Mouse (Mus musculus) forebrain, embryonic 15.5 days (tissue): Measurements from ENCODE around the gene Mknk2. TPM values are rescaled to one million over a fixed set of nuclear protein-coding genes. Genes with fewer than 3 reads are reported as not detected.

ENCODE experiments used
- ATAC-seq: fragments of 200-750 bp; cut with Nextera tagmentation; replicated peaks from 2 replicates; pipeline ENCODE4 v1.8.0; 2017; ENCODE audit warnings: mild to moderate bottlenecking, moderate TSS enrichment, moderate library complexity
- H3K27ac ChIP-seq: fragments of 300-500 bp; sonication (generic); replicated peaks from 2 replicates; pipeline ENCODE4 v1.5.1; 2015; ENCODE audit warnings: mild to moderate bottlenecking, inconsistent platforms
- H3K27me3 ChIP-seq: fragments of 300-500 bp; sonication (generic); 2 replicates; pipeline ENCODE4 v1.6.1; 2015; ENCODE audit warnings: inconsistent platforms
- H3K36me3 ChIP-seq: fragments of 300-500 bp; sonication (generic); 2 replicates; pipeline ENCODE4 v1.6.1; 2015; ENCODE audit warnings: mild to moderate bottlenecking, inconsistent platforms
- H3K4me1 ChIP-seq: fragments of 300-500 bp; sonication (generic); 2 replicates; pipeline ENCODE4 v1.6.1; 2015; ENCODE audit warnings: inconsistent platforms
- H3K4me2 ChIP-seq: fragments of 300-500 bp; sonication (generic); replicated peaks from 2 replicates; pipeline ENCODE4 v1.6.1; 2015; ENCODE audit warnings: mild to moderate bottlenecking, inconsistent platforms
- H3K4me3 ChIP-seq: fragments of 300-500 bp; sonication (generic); 2 replicates; pipeline ENCODE4 v1.5.1; 2015; ENCODE audit warnings: mild to moderate bottlenecking, inconsistent platforms
- H3K9ac ChIP-seq: fragments of 300-500 bp; sonication (generic); replicated peaks from 2 replicates; pipeline ENCODE4 v1.6.1; 2015; ENCODE audit warnings: mild to moderate bottlenecking, inconsistent platforms
- H3K9me3 ChIP-seq: fragments of 300-500 bp; sonication (generic); 2 replicates; pipeline ENCODE4 v1.6.1; 2016; ENCODE audit warnings: inconsistent platforms
- WGBS: fragments of 180-500 bp; shearing (Covaris S2); methylation state at CpG from one replicate; pipeline ENCODE4 v1.1.7; 2015; ENCODE audit warnings: mixed read lengths; 5-methylcytosine and 5-hydroxymethylcytosine counted together
- polyA plus RNA-seq: library from polyadenylated mRNA; unstranded; fragments of >200 nt; fragmentation: Nextera tagmentation; extraction: Ambion mirVana; gene quantifications from 2 replicates; pipeline ENCODE4 v1.2.1, GENCODE M21; 2015

Gene Mknk2
- 60.9 and 64.8 TPM in 2 replicates for polyA plus RNA-seq

DNA sequence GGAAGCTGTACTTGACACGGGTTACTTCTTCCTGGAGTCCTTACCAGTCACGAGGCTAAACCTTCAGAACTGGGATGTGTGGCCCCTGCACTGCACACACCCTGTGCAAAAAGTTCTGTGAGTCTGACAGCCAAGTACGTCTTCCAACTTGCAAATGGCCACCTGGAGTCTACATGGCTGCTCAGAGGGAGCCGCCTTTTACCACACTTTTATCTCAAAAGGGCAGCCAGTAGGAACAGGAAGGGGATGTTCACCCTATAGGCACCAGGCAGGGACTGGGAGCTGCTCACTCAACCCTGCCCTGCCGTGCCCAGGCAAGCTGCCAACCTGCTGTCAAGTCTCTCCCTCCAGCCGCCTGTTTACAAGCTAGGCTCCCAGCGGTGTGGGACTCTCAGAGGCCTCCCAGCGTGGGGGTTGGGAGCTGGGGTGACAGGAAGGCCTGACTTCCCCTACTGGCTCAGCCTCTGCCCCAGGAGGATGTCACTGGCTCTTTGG is at the start of gene Mknk2:
Gene Mknk2 (minus strand): TSS at position 171 of the 495 bp plus-strand sequence.
- Histone ChIP-seq H3K9me3 (no peaks in the 10 kb centered on the region), H3K9ac (peak within 1 kb of the TSS; percentile 62), H3K4me1 (peaks cover 54% of the 10 kb centered on the region), H3K27ac (peak within 1 kb of the TSS; percentile 94), H3K36me3 (no peaks in the 10 kb centered on the region; the same call in 1 of the 2 replicates), H3K4me2 (peak within 1 kb of the TSS; percentile 69), H3K4me3 (peak within 1 kb of the TSS; percentile 93), H3K27me3 (no peaks in the 10 kb centered on the region)
- WGBS: 15% methylated on average over 8 of the region's 8 CpGs
- peak; percentile 42; the same call in 1 of the 2 replicates for ATAC-seq

GRCm38 (mm10) chr10:80717281-80717680 is 39.4 kb upstream of the Mknk2 start:
- no peak for ATAC-seq
- Histone ChIP-seq H3K9me3 (no peaks in the 10 kb centered on the region), H3K27me3 (no peaks in the 10 kb centered on the region), H3K4me3 (no peak overlapping the region), H3K4me2 (no peak overlapping the region), H3K36me3 (peaks cover 96% of the 10 kb centered on the region), H3K27ac (no peak overlapping the region), H3K9ac (no peak overlapping the region), H3K4me1 (no peaks in the 10 kb centered on the region)
- 85% methylated on average over 1 of the region's 1 CpGs for WGBS

- no peak for ATAC-seq
- Histone ChIP-seq H3K36me3 (peaks cover 96% of the 10 kb centered on the region), H3K4me3 (no peak overlapping the region), H3K4me1 (no peaks in the 10 kb centered on the region), H3K9me3 (no peaks in the 10 kb centered on the region), H3K27ac (no peak overlapping the region), H3K4me2 (no peak overlapping the region), H3K27me3 (no peaks in the 10 kb centered on the region), H3K9ac (no peak overlapping the region)
- 87% methylated on average over 3 of the region's 3 CpGs for WGBS
Observed at GRCm38 (mm10) chr10:80710834-80711233, 32.9 kb upstream of the Mknk2 start.

GRCm38 (mm10) chr10:80705479-80705878 is 27.6 kb upstream of the Mknk2 start:
- H3K4me3 ChIP-seq: no peak overlapping the region
- H3K9me3 ChIP-seq: no peaks in the 10 kb centered on the region
- H3K27me3 ChIP-seq: no peaks in the 10 kb centered on the region
- peaks cover 45% of the 10 kb centered on the region for H3K36me3 ChIP-seq
- 80% methylated on average over 3 of the region's 3 CpGs for WGBS
- H3K4me2 ChIP-seq: no peak overlapping the region
- H3K9ac ChIP-seq: no peak overlapping the region
- H3K27ac ChIP-seq: no peak overlapping the region
- H3K4me1 ChIP-seq: peaks cover 27% of the 10 kb centered on the region
- ATAC-seq: no peak

DNA sequence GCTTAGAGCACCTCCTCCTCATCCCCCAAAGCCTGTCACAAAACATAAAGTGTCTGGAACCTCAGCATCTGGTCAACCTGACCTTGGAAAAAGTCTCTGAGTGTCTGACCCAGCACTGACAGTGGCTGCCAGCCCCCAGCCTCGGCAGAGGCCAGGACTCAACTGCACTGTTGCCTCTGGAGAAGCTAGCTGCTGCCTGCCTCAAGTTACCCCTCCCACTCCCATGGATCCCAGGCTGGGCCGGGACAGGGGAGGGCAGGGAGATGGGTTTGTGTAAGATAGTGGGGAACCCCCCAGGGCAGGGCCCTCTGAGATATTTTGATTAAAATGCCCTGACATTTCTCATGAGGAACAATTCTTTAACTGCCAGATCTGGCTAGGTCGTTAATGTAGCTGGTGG is 27.1 kb upstream of the Mknk2 start:
- no peak overlapping the region for H3K4me2 ChIP-seq
- H3K4me3 ChIP-seq: no peak overlapping the region
- H3K9ac ChIP-seq: no peak overlapping the region
- peaks cover 32% of the 10 kb centered on the region for H3K4me1 ChIP-seq
- no peak for ATAC-seq
- H3K27me3 ChIP-seq: no peaks in the 10 kb centered on the region
- no peak overlapping the region for H3K27ac ChIP-seq
- peaks cover 40% of the 10 kb centered on the region for H3K36me3 ChIP-seq
- WGBS: 72% methylated on average over 3 of the region's 3 CpGs
- no peaks in the 10 kb centered on the region for H3K9me3 ChIP-seq

DNA sequence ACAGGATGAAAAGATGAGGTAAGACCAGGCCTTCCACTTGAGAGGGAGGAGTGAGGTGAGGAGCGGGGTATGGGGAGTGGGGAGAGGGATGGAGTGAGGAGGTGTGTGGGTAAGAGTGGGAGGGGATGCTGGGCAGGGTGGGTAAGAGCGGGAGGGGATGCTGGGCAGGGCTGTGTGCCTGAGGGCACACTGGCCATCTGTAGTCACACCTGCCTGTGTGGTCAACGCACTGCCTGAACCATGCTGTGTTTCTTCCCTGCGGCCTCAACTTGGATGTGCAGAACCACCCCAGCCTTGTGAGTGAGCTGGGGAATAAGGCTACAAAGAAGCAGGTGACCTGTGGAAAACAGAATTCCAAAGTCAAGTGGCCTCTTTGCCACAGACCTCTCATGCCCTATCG is 26.5 kb upstream of the Mknk2 start:
- no peak for ATAC-seq
- Histone ChIP-seq H3K27me3 (no peaks in the 10 kb centered on the region), H3K9ac (no peak overlapping the region), H3K27ac (no peak overlapping the region), H3K36me3 (peaks cover 34% of the 10 kb centered on the region), H3K4me3 (no peak overlapping the region), H3K4me1 (peaks cover 35% of the 10 kb centered on the region), H3K4me2 (no peak overlapping the region), H3K9me3 (no peaks in the 10 kb centered on the region)
- WGBS: 84% methylated on average over 5 of the region's 5 CpGs

- ATAC-seq: no peak
Observed at GRCm38 (mm10) chr10:80703643-80704042, 25.7 kb upstream of the Mknk2 start.

DNA sequence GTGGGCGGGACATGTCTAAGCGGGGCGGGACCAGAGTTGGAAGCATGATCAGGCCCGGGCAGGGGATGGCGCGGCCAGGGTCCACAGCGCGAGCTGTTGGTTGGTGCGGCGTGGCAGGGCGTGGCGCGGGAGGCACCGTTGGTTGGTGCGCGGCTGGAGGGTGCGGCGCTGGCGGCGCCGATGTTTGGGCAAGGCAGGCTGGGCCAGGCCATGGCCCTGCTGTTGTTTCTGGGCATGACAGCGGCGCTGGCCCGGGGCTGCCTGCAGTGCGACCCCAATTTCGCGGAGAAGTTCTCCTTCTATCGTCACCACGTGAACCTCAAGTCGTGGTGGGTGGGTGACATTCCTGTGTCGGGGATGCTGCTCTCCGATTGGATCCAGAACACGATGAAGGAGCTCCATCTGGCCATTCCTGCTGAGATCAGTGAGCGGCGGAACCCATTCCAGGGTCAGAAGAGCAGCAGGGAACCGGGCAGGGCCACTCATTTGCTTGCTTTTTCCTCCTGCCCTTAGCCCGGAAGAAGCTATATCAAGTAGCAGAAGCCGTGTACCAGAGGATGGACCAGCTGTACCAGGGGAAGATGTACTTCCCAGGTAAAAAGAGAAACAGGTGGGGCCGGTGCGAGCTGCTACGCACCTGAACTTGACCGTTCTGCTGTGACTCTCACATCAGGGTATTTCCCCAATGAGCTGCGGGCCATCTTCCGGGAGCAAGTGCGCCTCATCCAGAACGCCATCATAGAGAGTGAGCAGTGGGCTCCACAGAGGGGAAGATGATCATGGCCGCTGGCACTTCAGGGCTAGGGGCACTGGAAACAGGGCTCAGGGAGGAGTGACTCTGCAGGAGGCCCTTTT is 24.9 kb upstream of the Mknk2 start:
- Histone ChIP-seq H3K27ac (peak overlapping the region; percentile 93), H3K4me2 (peak overlapping the region; percentile 88), H3K27me3 (no peaks in the 10 kb centered on the region), H3K4me1 (peaks cover 46% of the 10 kb centered on the region), H3K9me3 (no peaks in the 10 kb centered on the region), H3K9ac (peak overlapping the region; percentile 57), H3K36me3 (peaks cover 18% of the 10 kb centered on the region), H3K4me3 (peak overlapping the region; percentile 84)
- peak; percentile 89 for ATAC-seq
- WGBS: 2% methylated on average over 47 of the region's 47 CpGs

More at GRCm38 (mm10) chr10:80703643-80704042, 25.7 kb upstream of the Mknk2 start:
- Histone ChIP-seq H3K4me2 (peak overlapping the region; percentile 88), H3K9me3 (no peaks in the 10 kb centered on the region), H3K27me3 (no peaks in the 10 kb centered on the region), H3K9ac (no peak overlapping the region), H3K4me3 (peak overlapping the region; percentile 84), H3K4me1 (peaks cover 38% of the 10 kb centered on the region), H3K27ac (peak overlapping the region; percentile 93; the same call in 1 of the 2 replicates), H3K36me3 (peaks cover 27% of the 10 kb centered on the region)
- WGBS: 83% methylated on average over 5 of the region's 5 CpGs

GRCm38 (mm10) chr10:80701721-80702535 is 24.0 kb upstream of the Mknk2 start, which contains the start of the genes Mob3a and Izumo4:
Gene Mob3a (minus strand): TSS chr10:80701977.
Gene Izumo4 (plus strand): TSS chr10:80702184.
- H3K4me1 ChIP-seq: peaks cover 46% of the 10 kb centered on the region
- peak within 1 kb of the TSS; percentile 71 for H3K9ac ChIP-seq
- peaks cover 9% of the 10 kb centered on the region for H3K36me3 ChIP-seq
- under 1% methylated on average over 59 of the region's 59 CpGs for whole genome bisulfite sequencing
- H3K9me3 ChIP-seq: no peaks in the 10 kb centered on the region
- peak; percentile 98 for ATAC-seq
- H3K4me2 ChIP-seq: peak within 1 kb of the TSS; percentile 88
- H3K27ac ChIP-seq: peak within 1 kb of the TSS; percentile 93
- H3K4me3 ChIP-seq: peak within 1 kb of the TSS; percentile 84
- H3K27me3 ChIP-seq: no peaks in the 10 kb centered on the region

DNA sequence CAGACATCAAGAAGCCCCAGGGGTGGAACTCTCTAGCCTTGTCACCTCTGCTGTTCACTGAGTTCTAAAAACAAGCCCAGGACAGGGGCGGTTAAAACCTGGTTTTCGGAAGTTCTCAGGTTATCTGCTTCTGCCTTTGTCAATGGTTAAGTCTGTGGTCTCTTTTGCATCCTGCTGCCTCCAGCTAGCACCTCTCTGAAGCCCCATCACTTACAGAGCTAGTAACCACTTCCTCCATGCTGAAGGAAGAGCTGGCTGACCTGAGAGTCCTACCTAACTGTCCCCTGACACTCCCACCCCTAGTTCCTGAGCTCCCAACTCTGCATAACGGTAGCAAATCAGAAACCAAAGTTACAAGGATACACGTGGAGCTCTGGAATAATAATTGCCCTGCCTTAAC is 22.8 kb upstream of the Mknk2 start:
- Histone ChIP-seq H3K4me2 (peak overlapping the region; percentile 88), H3K4me1 (peaks cover 46% of the 10 kb centered on the region), H3K27ac (peak overlapping the region; percentile 93), H3K9me3 (no peaks in the 10 kb centered on the region), H3K4me3 (peak overlapping the region; percentile 84), H3K9ac (peak overlapping the region; percentile 71; the same call in 1 of the 2 replicates), H3K36me3 (no peaks in the 10 kb centered on the region), H3K27me3 (no peaks in the 10 kb centered on the region)
- 43% methylated on average over 4 of the region's 4 CpGs for WGBS
- ATAC-seq: no peak

DNA sequence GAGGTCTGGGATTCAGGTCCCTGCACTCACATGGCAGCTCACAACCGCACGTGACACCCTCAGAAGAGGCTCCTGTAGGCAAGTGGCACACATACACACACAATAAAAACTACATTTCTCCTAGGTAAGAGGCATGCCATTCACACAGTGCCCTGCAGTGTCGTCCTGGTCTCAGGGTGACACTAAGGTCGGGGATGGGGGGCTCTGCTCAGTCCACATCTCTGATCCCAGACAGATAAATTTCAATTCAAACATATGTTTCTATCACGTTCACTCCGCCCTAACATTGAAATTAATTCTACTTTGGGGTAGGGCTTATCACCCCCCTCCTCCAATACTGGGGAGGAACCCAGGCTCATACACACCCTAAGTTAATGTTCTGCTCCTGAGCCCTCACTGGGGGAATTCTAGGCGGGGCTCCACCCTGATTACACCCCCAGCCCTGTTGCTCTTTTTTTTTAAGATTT is 22.2 kb upstream of the Mknk2 start:
- no peak overlapping the region for H3K9ac ChIP-seq
- no peaks in the 10 kb centered on the region for H3K27me3 ChIP-seq
- no peaks in the 10 kb centered on the region for H3K36me3 ChIP-seq
- H3K27ac ChIP-seq: no peak overlapping the region
- 0 out of 2 replicates have a peak overlapping the region, but pooled peaks have one; percentile 88 for H3K4me2 ChIP-seq
- ATAC-seq: no peak
- WGBS: 87% methylated on average over 7 of the region's 7 CpGs
- no peaks in the 10 kb centered on the region for H3K9me3 ChIP-seq
- H3K4me3 ChIP-seq: 0 out of 2 replicates have a peak overlapping the region, but pooled peaks have one; percentile 84
- peaks cover 46% of the 10 kb centered on the region for H3K4me1 ChIP-seq
